Mouse (Mus musculus) heart, adult 10 weeks (tissue): Measurements from ENCODE around the gene Iqcb1. TPM values are rescaled to one million over a fixed set of nuclear protein-coding genes. Genes with fewer than 3 reads are reported as not detected.

Experiments
- polyA plus RNA-seq: library from polyadenylated mRNA; stranded (reverse); fragments of 350-450 nt; fragmentation: Illumina TruSeq; extraction: RNeasy Lipid Tissue Mini Kit (QIAGEN cat#74804); gene quantifications from one replicate; pipeline ENCODE4 v1.2.3, GENCODE M21; 2014; ENCODE audit warnings: low read depth, low replicate concordance

The Iqcb1 gene
- polyA plus RNA-seq, result 17.7 TPM

GRCm38 (mm10) chr16:36828054-36828786 lies at the start of gene Iqcb1:
Gene Iqcb1, plus strand, starts transcription at chr16:36828385.

GRCm38 (mm10) chr16:36784594-36785313 lies 43.4 kb upstream of the Iqcb1 start, which contains the start of gene Slc15a2:
Gene Slc15a2, minus strand, starts transcription at chr16:36784962.

GRCm38 (mm10) chr16:36874583-36875275 lies 46.5 kb downstream of the Iqcb1 start, which contains the start of the genes Eaf2 and Golgb1:
Gene Eaf2, minus strand, starts transcription at chr16:36875003.
Gene Golgb1, plus strand, starts transcription at chr16:36875140.

Other genes with a start within 250 kb of the Iqcb1 start
- gene Cd86, start 162.3 kb upstream of the Iqcb1 start, polyA plus RNA-seq, result 2.0 TPM
- gene Ildr1, start 134.4 kb upstream of the Iqcb1 start, polyA plus RNA-seq, result not detected
- 5.2 TPM for gene Slc15a2, start 43.4 kb upstream of the Iqcb1 start, polyA plus RNA-seq
- gene Eaf2, start 46.6 kb downstream of the Iqcb1 start, polyA plus RNA-seq, result 1.8 TPM
- 29.6 TPM for gene Golgb1, start 46.8 kb downstream of the Iqcb1 start, polyA plus RNA-seq
- gene Hcls1, start 106.6 kb downstream of the Iqcb1 start, polyA plus RNA-seq, result 7.6 TPM
- 153 TPM for gene Fbxo40, start 162.1 kb downstream of the Iqcb1 start, polyA plus RNA-seq
- 5.2 TPM for gene Polq, start 183.4 kb downstream of the Iqcb1 start, polyA plus RNA-seq